Mouse (Mus musculus): ENCODE data around the gene Cntnap2. TPM values are rescaled to one million over a fixed set of nuclear protein-coding genes. Genes with fewer than 3 reads are reported as not detected.
A peak's percentile ranks its signal among the peaks of the same experiment; 100 is the strongest.

Cntnap2 gene
- total and polyA plus RNA-seq, 2 experiments from 2014 or later: 0.04 to 1.4 TPM

DNA sequence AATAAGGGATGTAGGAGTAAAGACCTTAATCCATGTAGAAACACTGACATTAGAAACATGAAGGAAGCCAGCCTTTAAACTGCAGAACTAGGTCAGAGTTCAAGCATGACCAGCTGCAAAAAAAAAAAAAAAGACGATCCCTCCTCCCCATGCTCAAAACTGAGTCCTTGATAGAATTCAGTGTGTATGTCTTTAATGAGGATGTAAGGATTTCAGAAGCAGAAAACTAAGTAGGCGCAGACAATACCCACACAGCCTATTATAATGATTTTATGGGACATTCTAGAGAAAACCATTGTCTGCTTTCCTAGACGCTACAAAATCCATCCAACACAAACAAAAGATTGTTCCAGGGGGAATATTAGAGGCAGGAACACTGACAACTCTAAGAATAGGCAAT lies 2168.4 kb downstream of the Cntnap2 start:
- no peaks in the 10 kb centered on the region for H3K27me3 ChIP-seq (ENCODE audit: control insufficient read depth, insufficient read depth, low read length)

GRCm38 (mm10) chr6:47228676-47229317 lies 2169.6 kb downstream of the Cntnap2 start:
- Histone ChIP-seq H3K27ac (ENCODE audit: low read depth) (no peak overlapping the region), H3K27me3 (ENCODE audit: control insufficient read depth, insufficient read depth, low read length) (no peaks in the 10 kb centered on the region)
- WGBS: 61% methylated on average over 7 of the region's 7 CpGs

More for the DNA sequence above, 2168.4 kb downstream of the Cntnap2 start:
- Histone ChIP-seq H3K36me3 (replicated peaks; ENCODE audit: control insufficient read depth, insufficient read depth, low read length) (no peaks in the 10 kb centered on the region), H3K4me1 (ENCODE audit: control insufficient read depth, insufficient read depth) (no peaks in the 10 kb centered on the region), H3K9ac (replicated peaks; ENCODE audit: low read depth, low read length) (no peak overlapping the region), H3K4me2 (ENCODE audit: low read depth, low read length) (no peak overlapping the region), H3K27ac (ENCODE audit: low read depth) (no peak overlapping the region), H3K9me3 (replicated peaks; ENCODE audit: control insufficient read depth, low read length) (no peaks in the 10 kb centered on the region), H3K4me3 (ENCODE audit: low read depth, low read length) (no peak overlapping the region)
- 42% methylated on average over 3 of the region's 3 CpGs for WGBS
- DNase-seq (ENCODE audit: low spot score) (no peak), ATAC-seq (ENCODE audit: insufficient read depth, low read depth) (no peak)
- TF ChIP-seq EP300 (IDR thresholded peaks at IDR 0.05; ENCODE audit: low read depth) (no peak), CTCF (IDR thresholded peaks at IDR 0.05; ENCODE audit: low read depth) (no peak)

GRCm38 (mm10) chr6:47231513-47231912 lies 2172.4 kb downstream of the Cntnap2 start:
- Histone ChIP-seq H3K9ac (replicated peaks; ENCODE audit: low read depth, low read length) (no peak overlapping the region), H3K27me3 (ENCODE audit: control insufficient read depth, insufficient read depth, low read length) (no peaks in the 10 kb centered on the region), H3K9me3 (replicated peaks; ENCODE audit: control insufficient read depth, low read length) (no peaks in the 10 kb centered on the region), H3K27ac (ENCODE audit: low read depth) (no peak overlapping the region), H3K4me1 (ENCODE audit: control insufficient read depth, insufficient read depth) (no peaks in the 10 kb centered on the region), H3K4me3 (ENCODE audit: low read depth, low read length) (no peak overlapping the region), H3K36me3 (replicated peaks; ENCODE audit: control insufficient read depth, insufficient read depth, low read length) (no peaks in the 10 kb centered on the region), H3K4me2 (ENCODE audit: low read depth, low read length) (no peak overlapping the region)
- no peak for TF ChIP-seq EP300 (IDR thresholded peaks at IDR 0.05; ENCODE audit: low read depth)
- no peak for TF ChIP-seq CTCF (IDR thresholded peaks at IDR 0.05; ENCODE audit: low read depth)
- 62% methylated on average over 6 of the region's 6 CpGs for WGBS
- DNase-seq (ENCODE audit: low spot score) (no peak), ATAC-seq (ENCODE audit: insufficient read depth, low read depth) (no peak)

More at GRCm38 (mm10) chr6:47228676-47229317, 2169.6 kb downstream of the Cntnap2 start:
- DNase-seq (ENCODE audit: low spot score) (no peak), ATAC-seq (ENCODE audit: insufficient read depth, low read depth) (no peak)
- no peak for TF ChIP-seq CTCF (IDR thresholded peaks at IDR 0.05; ENCODE audit: low read depth)
- no peak for TF ChIP-seq EP300 (IDR thresholded peaks at IDR 0.05; ENCODE audit: low read depth)
- H3K4me3 ChIP-seq (ENCODE audit: low read depth, low read length): no peak overlapping the region
- H3K4me2 ChIP-seq (ENCODE audit: low read depth, low read length): no peak overlapping the region
- H3K9ac ChIP-seq (replicated peaks; ENCODE audit: low read depth, low read length): no peak overlapping the region
- no peaks in the 10 kb centered on the region for H3K36me3 ChIP-seq (replicated peaks; ENCODE audit: control insufficient read depth, insufficient read depth, low read length)
- no peaks in the 10 kb centered on the region for H3K9me3 ChIP-seq (replicated peaks; ENCODE audit: control insufficient read depth, low read length)
- H3K4me1 ChIP-seq (ENCODE audit: control insufficient read depth, insufficient read depth): no peaks in the 10 kb centered on the region

- H3K9me3 ChIP-seq (replicated peaks; ENCODE audit: control insufficient read depth, low read length): no peaks in the 10 kb centered on the region
- H3K4me2 ChIP-seq (ENCODE audit: low read depth, low read length): no peak overlapping the region
- ATAC-seq (ENCODE audit: insufficient read depth, low read depth) (no peak), DNase-seq (ENCODE audit: low spot score) (peak; percentile 9)
- no peak overlapping the region for H3K27ac ChIP-seq (ENCODE audit: low read depth)
- no peaks in the 10 kb centered on the region for H3K27me3 ChIP-seq (ENCODE audit: control insufficient read depth, insufficient read depth, low read length)
- TF ChIP-seq CTCF (IDR thresholded peaks at IDR 0.05; ENCODE audit: low read depth) (no peak), EP300 (IDR thresholded peaks at IDR 0.05; ENCODE audit: low read depth) (no peak)
- no peaks in the 10 kb centered on the region for H3K36me3 ChIP-seq (replicated peaks; ENCODE audit: control insufficient read depth, insufficient read depth, low read length)
- no peaks in the 10 kb centered on the region for H3K4me1 ChIP-seq (ENCODE audit: control insufficient read depth, insufficient read depth)
- 30% methylated on average over 3 of the region's 3 CpGs for WGBS
- H3K9ac ChIP-seq (replicated peaks; ENCODE audit: low read depth, low read length): no peak overlapping the region
- no peak overlapping the region for H3K4me3 ChIP-seq (ENCODE audit: low read depth, low read length)
These were observed 2180.3 kb downstream of the Cntnap2 start for GRCm38 (mm10) chr6:47239376-47239921.

GRCm38 (mm10) chr6:47241379-47241778 lies 2182.2 kb downstream of the Cntnap2 start:
- H3K9ac ChIP-seq (replicated peaks; ENCODE audit: low read depth, low read length): no peak overlapping the region
- H3K27ac ChIP-seq (ENCODE audit: low read depth): no peak overlapping the region
- no peak for DNase-seq (ENCODE audit: low spot score)
- no peak overlapping the region for H3K4me2 ChIP-seq (ENCODE audit: low read depth, low read length)
- no peaks in the 10 kb centered on the region for H3K27me3 ChIP-seq (ENCODE audit: control insufficient read depth, insufficient read depth, low read length)
- no peak for TF ChIP-seq CTCF (IDR thresholded peaks at IDR 0.05; ENCODE audit: low read depth)
- no peak for TF ChIP-seq EP300 (IDR thresholded peaks at IDR 0.05; ENCODE audit: low read depth)
- H3K9me3 ChIP-seq (replicated peaks; ENCODE audit: control insufficient read depth, low read length): no peaks in the 10 kb centered on the region
- no peaks in the 10 kb centered on the region for H3K4me1 ChIP-seq (ENCODE audit: control insufficient read depth, insufficient read depth)
- H3K36me3 ChIP-seq (replicated peaks; ENCODE audit: control insufficient read depth, insufficient read depth, low read length): no peaks in the 10 kb centered on the region
- no peak for ATAC-seq (ENCODE audit: insufficient read depth, low read depth)
- H3K4me3 ChIP-seq (ENCODE audit: low read depth, low read length): no peak overlapping the region
